Mouse (Mus musculus) MN1 (cell line): ENCODE results near the gene 4930562C15Rik.

ENCODE experiments used
- DNase-seq: peaks from one replicate; pipeline ENCODE4 v3.0.0-alpha.2; 2016; ENCODE audit warnings: low spot score

4930562C15Rik gene

DNA sequence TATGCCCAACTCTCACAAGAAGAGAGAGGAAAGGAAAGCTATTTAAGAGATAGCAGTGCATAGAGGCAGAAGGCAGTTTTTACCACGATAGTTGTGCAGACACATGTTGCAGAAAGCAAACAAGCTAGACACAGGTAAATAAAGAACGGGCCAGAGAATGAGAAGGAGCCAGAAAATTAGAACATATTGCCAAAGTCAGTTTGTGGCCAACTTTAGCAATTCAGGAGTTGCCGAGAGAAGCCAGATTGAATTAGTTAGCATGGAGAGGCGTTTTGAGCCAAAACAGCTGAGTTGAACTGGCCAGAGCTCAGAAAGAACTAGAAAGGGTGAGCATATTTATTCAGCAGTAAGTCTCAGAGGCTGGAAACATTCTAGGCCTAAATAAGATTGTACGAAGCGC lies 57.0 kb downstream of the 4930562C15Rik start:
- DNase-seq: no peak

DNA sequence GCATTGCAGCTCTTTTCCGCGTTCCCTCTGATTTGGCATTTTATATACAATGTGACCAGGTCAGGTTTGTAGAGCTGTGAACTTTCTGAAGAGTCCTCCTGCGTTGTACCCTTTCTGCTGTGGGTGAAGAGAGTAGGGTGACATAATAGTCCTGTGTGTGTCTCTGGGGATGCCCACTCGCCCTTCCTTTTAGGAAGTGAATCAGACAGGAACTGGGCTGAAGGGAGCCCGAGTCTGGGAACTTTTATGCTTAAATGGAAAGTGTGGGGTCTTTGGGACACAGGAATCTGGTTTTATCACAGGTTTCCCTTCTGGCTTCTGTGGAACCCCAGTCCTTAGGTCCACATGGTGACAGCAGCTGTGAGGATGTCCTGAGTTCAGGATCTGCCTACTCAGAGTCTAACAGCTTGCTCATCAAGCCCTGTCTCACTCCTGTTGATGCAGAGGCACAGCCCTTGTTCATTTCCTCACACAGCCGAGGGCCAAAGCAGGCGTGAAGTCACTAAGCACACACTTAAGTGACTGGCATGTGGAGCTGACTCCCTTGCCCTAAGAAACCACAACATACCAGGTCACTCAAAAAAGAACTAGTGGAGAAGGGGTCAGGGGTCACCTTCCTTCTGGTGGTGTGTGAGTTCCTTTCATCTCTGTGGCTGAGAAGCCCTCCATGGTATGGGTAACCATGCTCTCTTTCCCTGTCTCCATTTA lies 59.1 kb downstream of the 4930562C15Rik start:
- no peak for DNase-seq

DNA sequence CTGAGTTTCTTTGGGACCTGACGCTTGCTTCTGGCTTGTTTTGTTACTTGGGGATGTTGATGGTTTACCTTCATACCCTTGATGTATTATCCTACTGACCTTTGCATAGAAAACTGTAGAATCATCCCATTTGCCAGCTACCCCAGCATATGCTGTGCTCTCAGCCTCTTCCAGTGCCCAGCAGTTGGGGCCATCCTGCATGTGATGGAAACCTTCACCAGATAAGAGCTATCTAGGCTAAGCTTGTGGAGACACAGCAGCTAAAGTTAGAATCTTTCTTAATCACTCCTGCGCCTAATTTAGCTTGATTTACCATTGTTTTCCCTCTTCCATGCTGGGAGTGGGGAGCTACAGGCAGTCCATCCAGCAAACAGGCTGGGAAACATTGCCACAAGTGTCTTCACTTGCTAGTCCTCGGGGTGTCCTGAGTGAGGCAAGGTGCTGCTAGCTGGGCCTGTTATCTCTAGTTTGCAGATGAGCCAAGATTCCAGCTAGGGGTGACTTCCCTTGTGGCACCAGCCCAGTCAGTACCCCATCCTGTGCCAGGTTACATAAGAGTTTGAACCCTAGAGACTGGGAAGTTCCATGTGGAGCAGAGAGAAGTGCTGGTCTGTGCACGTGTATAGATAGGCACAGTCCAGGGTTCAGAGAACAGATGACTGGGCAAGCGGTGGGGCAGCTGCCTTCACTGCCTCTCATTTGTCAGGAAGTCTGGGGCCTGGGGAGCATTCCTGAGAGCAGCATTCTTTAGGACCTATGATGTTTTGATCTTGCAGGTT lies 61.2 kb downstream of the 4930562C15Rik start:
- DNase-seq: no peak

DNA sequence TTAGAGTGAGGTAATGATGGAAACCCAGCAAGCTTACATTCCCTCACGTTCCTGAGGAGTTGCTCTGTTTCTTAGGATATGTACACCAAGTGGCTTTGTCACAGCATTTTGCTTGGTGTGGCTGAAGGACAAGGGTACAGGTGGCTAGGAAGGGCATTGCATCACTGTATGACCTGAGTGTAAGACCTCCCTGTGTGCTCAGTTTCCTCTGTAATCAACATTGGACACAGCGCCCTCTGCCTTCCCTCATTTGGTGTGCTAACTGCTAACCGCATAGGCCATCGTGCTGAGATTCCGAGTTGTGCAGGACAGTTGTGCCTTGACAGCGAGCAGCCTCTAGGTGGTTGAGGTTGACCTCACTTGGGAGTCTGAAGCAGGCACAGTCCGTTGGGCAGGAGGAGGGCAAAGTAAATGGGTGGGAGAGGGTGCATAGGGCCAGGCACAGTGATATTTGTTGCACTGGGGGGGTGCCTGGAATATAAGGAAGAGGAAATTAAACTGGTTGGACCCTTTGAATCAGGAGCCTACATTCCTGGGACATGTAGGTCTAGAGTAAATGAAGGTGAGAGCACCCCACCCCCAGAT lies 62.0 kb downstream of the 4930562C15Rik start:
- no peak for DNase-seq

DNA sequence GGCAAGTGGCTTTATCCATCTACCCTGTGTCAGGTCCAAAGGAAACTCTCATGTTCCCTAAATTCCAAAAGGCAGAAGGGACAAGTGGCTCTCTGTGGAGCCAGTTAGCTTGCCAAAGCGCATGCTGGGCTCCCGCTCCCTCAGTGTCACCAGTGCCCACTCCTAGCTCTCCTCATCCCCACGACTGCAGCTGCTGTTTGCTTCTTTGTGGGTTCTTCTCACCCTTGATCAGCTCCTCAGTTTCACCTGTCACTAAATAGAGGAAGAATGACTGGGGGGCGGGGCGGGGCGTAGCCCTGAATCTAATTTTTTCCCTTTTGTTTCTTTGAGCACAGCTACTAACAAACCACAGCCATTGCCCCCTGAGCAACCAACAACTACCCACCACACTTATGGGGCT lies 63.7 kb downstream of the 4930562C15Rik start:
- no peak for DNase-seq

DNA sequence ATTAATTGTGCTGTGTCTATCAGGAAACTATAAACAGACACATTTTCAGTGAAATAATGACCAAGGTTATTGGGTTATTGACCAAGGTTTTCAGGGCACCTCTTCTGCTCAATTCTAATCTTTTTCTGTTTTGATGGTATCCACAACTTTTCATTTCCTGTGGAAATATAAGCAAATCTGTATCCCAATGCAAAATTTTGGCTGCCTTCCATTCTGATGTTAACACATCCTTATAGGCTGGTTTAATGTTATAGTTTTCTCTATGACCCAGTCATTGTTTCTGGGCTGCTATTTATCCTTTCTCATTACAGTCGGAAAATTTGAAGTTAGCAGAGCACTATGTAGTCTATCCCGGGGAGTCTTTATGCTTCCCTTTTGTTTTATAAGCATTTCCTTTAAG lies 64.5 kb downstream of the 4930562C15Rik start:
- DNase-seq: no peak

DNA sequence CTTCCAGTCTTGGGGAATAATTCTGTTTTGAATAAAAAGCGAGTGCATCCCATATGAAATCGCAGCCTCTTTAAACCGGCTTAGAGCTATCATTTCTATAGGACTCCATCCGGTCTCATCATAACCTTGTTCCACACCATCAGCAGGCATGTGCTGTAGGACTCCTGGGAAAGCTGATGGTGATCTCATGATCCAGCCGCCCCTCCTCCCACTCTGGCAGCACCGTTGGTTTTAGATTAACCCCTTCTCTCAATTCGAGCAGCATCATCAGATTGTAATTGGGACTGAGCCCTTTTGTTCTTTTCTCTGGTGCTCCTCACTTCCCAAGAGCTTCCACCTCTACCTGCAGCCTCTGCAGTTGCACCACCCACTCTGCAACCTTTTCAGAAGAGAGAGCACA lies 66.0 kb downstream of the 4930562C15Rik start:
- no peak for DNase-seq

DNA sequence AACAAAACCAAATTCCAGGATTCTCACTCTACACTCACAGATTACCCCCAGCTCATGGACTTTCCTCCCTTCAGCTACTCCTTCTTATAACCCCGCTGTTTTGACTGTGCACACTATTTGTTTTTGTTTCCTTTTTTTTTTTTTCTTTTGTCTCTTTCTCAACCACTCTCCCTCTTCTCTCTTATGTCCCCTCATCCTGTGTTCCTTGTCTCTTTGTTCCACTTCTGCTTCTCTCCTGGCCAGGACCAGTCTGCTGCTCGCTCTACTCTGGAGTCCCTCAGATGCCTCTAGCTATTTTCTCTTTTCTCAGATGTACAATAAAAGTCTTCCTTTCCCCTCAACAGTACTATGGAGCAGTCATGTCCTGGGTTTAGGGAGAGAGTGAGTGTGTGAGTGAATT lies 67.2 kb downstream of the 4930562C15Rik start:
- no peak for DNase-seq

DNA sequence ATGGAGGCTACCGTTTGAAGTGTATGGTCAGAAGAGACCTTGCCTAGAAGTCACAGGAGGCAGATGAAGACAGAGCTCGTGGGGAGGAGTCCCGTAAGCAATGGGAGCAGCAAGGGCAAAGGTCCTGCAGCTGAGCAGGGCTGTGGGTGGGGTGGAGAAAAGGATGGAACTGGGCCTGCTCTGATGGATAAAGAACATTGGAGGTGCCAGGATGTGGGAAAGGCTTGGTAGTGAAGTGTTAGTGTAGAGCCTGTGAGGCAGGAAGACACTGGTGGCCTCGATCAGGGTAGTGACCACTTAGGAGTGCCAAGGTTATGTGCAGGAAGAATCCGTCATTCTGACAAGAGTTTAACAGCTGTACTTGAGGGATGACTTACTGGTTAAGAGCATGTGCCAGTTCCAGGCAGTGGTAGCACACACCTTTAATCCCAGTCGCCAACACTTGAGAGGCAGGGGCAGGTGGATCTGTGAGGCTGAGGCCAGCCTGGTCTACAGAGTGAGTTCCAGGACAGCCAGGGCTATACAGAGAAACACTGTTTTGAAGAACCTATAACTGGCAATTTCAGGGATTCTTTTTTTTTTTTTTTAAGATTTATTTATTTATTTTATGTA lies 68.4 kb downstream of the 4930562C15Rik start:
- DNase-seq: no peak

DNA sequence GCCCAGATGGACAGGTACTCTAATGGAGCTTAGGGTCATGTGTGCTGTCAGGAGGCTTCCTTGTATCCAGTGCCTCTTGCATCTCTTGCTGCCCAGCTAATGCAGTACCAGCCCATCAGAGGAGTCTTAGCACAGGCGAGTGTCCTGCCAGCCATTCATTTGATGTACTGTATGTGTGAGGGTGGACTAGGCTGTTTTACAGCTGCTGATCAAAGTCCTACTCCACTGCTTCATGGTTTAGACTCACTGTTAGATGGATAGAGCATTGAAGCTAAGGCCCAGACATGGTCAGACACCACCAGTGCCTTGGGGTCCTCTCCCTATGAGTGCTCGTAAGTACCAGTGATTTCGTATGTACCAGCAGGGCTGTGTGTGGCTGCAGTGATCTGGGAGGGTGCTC lies 69.7 kb downstream of the 4930562C15Rik start:
- no peak for DNase-seq

DNA sequence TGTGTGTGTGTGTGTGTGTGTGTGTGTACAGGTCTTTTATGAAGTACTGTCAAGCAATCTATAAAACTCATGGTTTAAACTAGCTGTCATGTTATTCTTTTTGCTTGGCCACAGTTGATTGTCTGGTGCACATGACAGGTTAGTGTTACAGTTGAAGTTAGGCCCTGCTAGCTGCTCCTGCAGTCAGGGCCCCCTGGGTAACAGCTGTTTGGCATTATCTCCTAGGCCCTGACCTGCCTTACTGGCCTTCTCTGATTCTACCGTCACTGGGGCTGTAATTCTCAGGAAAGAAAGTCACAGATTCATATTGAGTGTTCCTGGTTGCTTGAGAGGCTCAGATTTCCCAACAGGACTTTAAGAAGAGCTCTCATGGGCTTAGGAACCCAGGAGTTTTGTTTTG lies 70.4 kb downstream of the 4930562C15Rik start:
- DNase-seq: no peak

DNA sequence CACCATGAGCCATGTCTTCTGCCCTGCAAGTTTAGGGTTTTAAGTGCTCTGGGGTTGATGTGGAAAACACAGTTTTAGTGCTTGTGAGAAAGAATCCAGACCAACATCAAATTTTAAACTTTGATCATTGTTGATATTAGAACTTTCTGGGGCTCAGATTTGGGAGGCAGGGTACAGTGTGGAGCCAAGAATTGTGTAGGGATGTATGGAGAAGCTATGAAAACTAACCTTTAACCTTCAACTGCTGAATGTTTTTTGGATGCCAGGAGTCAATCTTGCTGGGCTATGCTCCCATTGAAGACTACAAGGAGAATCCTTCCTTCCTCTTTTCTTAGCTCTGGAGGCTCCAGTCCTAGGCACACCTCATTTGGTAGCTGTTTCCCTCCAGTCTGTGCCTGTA lies 71.3 kb downstream of the 4930562C15Rik start:
- no peak for DNase-seq

DNA sequence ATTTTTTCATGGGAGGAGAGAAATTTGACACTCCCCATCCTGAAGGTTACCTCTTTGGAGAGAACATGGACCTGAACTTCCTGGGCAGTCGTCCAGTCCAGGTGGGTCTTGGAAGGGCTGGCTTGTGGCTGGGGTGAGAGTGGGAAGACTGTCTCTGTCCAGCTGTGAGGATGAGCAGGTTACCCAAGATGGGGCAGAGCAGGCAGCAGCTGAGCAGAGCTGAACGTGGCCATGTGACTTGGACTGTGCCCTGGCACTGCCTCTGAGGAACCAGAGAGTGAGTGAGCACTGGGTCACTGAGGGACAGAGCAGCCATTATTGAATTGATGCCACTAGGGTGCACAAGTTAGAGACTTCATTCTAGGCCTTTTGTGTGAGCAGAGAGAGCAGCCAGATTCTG lies 72.2 kb downstream of the 4930562C15Rik start:
- no peak for DNase-seq

DNA sequence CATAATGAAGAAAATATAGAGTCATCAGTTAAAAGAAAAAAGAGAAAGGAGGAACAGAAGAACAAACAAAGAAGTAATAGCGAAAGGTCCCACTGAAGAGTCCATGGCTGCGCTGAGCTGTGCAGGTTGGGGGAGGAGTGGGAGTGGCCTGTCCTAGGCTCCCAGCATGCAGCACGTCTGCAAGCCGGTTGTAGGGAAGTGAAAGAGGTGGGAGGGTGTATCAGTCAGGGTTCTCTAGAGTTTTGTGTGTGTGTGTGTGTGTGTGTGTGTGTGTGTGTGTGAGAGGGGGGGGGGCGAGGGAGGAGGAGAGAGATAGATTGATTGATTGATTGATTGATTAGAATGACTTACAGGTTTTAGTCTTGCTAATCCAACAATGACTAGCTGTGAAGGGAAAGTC lies 72.8 kb downstream of the 4930562C15Rik start:
- no peak for DNase-seq

DNA sequence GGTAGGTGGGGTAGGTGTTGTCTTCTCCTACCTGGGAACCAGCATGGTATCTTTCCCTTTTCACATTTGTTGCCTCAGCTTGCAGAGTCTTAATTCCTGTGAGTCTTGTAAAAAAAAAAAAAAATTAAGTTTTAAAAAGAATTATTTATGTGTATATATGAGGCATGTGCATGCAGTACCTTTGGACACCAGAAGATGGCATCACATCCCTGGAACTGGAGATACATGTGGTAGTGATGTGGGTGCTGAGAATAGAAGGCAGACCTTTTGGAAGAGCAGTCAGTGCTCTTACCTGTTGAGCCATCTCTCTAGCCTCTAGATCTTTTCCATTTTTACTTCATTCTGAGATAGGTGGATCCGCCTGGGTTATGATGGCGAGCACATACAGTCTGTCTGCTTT lies 74.5 kb downstream of the 4930562C15Rik start:
- DNase-seq: no peak

DNA sequence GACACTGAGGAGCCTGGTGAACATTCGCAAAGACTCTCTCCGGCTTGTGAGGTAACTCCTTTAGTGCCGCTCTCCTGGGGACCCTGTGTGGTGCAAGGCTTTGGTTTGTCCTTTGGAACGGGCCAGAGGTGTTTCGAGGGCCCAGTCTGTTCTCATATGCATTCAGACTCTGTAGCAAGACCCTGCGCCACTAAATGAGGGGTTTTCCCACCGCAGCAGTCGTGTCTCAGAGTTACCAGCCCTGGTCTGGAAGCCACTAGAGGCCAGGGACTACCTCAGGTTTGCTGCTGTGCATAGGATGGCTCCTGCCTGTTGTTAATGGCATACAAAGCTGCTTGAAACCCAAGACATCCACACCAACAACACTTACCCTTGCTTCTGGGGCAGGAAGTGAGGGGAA lies 75.5 kb downstream of the 4930562C15Rik start:
- DNase-seq: no peak

DNA sequence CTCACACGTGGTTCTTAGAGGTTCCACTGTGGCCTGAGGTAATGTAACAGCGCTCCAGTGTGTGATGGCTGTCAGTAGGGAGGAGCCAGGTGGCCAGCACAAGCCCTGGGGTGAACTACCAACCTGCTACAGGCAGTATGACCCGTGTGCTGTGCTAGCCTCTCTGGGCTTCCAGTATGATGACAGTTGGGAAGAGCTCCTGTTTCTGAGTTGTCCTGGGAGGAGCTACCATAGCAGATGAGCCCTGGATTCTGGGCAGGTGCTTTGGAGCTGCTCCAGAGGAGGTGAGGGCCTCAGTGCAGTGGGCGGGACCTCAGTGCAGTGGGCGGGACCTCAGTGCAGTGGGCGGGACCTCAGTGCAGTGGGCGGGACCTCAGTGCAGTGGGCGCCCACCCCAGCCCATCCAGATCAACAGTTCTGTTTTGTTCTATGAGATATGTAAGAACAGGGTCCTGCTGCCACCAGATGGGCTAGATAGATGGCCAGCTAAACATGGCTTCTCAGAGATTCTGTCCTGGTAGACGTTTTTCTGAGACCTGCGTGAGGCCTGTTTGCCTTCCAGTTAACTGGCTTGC lies 76.9 kb downstream of the 4930562C15Rik start:
- no peak for DNase-seq

DNA sequence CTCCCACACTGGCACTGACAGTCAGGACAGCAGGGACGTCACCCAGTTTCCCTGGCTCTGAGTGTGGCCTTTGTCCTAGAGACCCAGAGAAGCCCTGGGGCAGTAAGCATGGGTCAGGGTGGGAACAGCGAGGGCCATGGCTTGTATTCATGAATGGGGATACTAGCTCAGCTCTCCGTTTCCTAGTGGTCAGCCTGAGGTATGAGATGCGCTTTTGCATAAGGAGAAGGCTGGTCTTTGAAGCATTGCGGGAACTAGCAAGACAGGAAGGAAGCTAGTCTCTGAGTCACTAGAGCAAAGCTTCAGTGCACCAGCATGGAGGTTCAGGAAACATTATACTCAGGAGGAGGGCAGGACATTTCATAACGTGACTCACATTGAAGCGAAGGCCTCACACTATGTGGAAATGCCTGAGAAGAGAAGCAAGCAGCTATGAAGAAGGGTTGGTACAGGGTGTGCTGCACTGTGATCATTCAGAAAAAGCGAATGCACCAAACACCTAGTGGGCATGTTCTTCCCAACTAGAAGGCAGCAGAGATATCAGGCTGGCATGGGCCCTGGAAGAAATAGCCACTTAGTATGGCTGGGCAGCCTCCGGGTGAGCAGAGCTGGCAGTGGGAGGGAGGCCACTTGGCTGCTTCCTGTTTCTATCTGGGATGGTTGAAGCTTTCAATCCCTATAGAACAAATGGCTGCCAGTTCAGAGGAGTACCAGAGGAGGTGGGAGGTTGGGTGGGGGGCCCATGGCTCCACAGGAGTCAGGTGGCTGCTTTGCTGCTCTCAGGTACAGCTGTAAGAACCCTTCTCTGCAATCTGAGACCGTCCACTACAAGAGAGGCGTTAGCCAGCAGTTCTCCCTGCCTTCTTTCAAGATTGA lies 77.9 kb downstream of the 4930562C15Rik start:
- no peak for DNase-seq

DNA sequence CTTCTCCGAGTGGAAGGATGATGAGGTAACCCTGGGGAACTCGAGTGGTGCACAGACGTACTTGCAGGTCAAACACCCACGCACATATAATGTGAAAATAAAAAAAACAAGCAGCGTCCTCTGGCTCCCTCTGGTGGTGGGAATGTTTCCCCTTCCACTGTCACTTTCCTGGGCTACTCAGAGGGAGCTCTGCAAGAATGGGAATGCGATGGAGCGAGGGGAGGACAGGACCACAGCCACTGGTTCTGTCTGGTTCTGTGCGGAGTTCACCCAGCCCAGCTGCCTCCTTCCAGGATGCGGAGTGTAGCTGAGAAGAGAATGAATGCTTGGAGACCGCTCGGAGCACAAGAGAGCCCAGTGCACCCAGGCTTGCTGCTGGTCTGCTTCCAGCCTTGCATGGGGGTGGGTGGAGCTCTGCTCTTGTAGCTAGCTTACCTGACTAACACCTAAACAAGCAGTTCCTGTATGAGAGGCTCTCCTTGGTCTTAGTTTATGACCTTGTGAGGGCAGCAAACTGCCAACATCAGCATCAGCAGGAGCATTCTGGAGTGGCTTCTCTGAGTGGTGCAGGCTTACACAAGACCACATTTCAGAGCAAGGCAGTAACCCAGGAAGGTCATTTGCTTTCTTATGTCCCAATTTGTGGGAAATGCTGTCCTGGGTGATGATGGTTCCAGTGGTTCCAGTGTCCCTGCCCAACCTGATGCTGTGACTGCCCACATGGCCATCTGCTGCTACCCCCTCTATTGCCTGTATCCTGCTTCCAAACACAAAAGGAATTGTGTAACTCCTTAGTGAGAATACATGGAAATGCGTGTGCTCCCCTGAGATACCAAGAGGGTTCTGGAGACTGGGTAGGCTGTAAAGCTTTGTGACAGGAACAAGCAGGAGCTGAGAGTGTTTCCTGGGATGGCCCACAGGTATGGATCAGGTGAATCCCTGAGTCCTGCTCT lies 78.8 kb downstream of the 4930562C15Rik start:
- peak; percentile 81 for DNase-seq

DNA sequence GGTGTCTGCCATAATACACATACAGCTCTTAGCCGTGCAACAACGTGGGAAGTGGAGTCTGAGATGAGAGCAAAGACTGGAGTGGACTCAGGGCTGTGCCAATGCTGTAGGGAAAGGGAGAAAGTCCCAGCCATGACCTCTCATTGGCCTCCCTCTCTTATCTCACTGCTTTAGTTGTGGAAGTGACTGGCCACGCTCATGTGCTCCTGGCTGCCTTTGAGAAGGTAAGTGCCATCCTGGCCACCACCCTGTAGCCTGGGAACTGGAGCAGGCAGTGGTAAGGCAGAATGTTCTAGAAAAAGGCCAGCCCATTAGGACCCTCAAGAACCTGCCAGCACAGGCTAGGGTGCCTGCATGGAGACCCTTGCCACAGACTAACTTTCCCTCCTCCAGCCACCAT lies 80.7 kb downstream of the 4930562C15Rik start:
- DNase-seq: no peak
